Mouse (Mus musculus) myocyte (in vitro differentiated cells): Measurements from ENCODE around the gene Arl15.

Experiments used
- CEBPB ChIP-seq: IDR thresholded peaks from 2 replicates; pipeline ENCODE4 v1.6.1; 2011; ENCODE audit warnings: mild to moderate bottlenecking, moderate library complexity; ENCODE audit not compliant: poor library complexity, insufficient read depth, severe bottlenecking
- E2F4 ChIP-seq: IDR thresholded peaks from one replicate; pipeline ENCODE4 v1.6.1; 2011; ENCODE audit warnings: mild to moderate bottlenecking, control low read depth, moderate library complexity; ENCODE audit not compliant: insufficient read depth
- MAX ChIP-seq: IDR thresholded peaks from one replicate; pipeline ENCODE4 v1.6.1; 2011; ENCODE audit warnings: low read depth, mild to moderate bottlenecking, control low read depth
- MYOD1 ChIP-seq, 3 experiments: IDR thresholded peaks; one replicate each; pipeline ENCODE4 v1.6.1; 2011; ENCODE audit warnings: control low read depth in 2 of 3, low read depth in 2 of 3, mild to moderate bottlenecking in 2 of 3, moderate library complexity in 1 of 3; ENCODE audit not compliant: insufficient read length in 2 of 3, control insufficient read depth in 1 of 3
- POLR2A ChIP-seq: IDR thresholded peaks from one replicate; pipeline ENCODE4 v1.6.1; 2011; ENCODE audit warnings: low read depth, mild to moderate bottlenecking, control low read depth, moderate library complexity; ENCODE audit not compliant: insufficient read length
- POLR2AphosphoS2 ChIP-seq: IDR thresholded peaks from one replicate; pipeline ENCODE4 v1.6.1; 2011; ENCODE audit warnings: low read depth, control low read depth; ENCODE audit not compliant: insufficient read length
- REST ChIP-seq: IDR thresholded peaks from one replicate; pipeline ENCODE4 v1.6.1; 2011; ENCODE audit warnings: mild to moderate bottlenecking, control low read depth, moderate library complexity; ENCODE audit not compliant: insufficient read depth, insufficient read length
- SRF ChIP-seq: IDR thresholded peaks from one replicate; pipeline ENCODE4 v1.6.1; 2011; ENCODE audit warnings: low read depth; ENCODE audit not compliant: control insufficient read depth, insufficient read length
- USF1 ChIP-seq: IDR thresholded peaks from one replicate; pipeline ENCODE4 v1.6.1; 2011; ENCODE audit warnings: low read depth, mild to moderate bottlenecking, control low read depth, moderate library complexity

DNA sequence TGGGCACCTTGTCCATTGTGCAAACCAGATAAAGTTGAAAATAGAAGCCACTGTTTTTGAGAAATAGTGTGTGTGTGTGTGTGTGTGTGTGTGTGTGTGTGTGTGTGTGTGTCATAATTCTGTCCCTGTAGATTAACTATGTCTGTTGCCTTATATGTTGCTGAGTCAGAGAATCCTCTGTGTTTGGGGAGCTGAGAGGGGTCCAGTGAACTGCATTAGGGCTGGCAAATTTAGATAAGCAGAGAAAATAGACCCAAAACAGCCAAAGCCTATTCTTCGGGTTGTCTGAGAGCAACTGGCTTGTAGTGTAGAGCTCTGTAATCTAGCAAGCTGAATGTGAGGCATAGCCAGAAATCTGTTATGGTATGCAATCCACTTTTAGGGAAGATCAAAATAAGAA lies 348.9 kb downstream of the Arl15 start:
- TF ChIP-seq POLR2A (no peak), CEBPB (no peak), REST (no peak), USF1 (no peak), E2F4 (no peak), SRF (no peak), POLR2AphosphoS2 (no peak), MYOD1 (IDR thresholded peaks at IDR 0.05; ENCODE audit: control insufficient read depth in 1 of 3, insufficient read length in 2 of 3, low read depth in 2 of 3) (no peak), MAX (no peak)
